Mouse (Mus musculus) heart, embryonic 16.5 days (tissue): ENCODE data around the gene A630089N07Rik. TPM values are rescaled to one million over a fixed set of nuclear protein-coding genes. Genes with fewer than 3 reads are reported as not detected.

Experiments
- ATAC-seq: fragments of 200-750 bp; cut with Nextera tagmentation; replicated peaks from 2 replicates; pipeline ENCODE4 v1.8.0; 2017; ENCODE audit warnings: moderate number of reproducible peaks; ENCODE audit not compliant: insufficient read depth, low FRiP score; ENCODE audit errors: extremely low read depth
- H3K27ac ChIP-seq: fragments of 300-500 bp; sonication (generic); 2 replicates; pipeline ENCODE4 v1.5.1; 2014; ENCODE audit warnings: mild to moderate bottlenecking, low read length, control low read depth, moderate library complexity
- H3K27me3 ChIP-seq: fragments of 300-500 bp; sonication (generic); 2 replicates; pipeline ENCODE4 v1.6.1; 2014; ENCODE audit warnings: low read length, mixed read lengths; ENCODE audit not compliant: control insufficient read depth, insufficient read depth
- H3K36me3 ChIP-seq: fragments of 300-500 bp; sonication (generic); 2 replicates; pipeline ENCODE4 v1.6.1; 2014; ENCODE audit not compliant: control insufficient read depth, insufficient read depth
- H3K4me1 ChIP-seq: fragments of 300-500 bp; sonication (generic); 2 replicates; pipeline ENCODE4 v1.6.1; 2014; ENCODE audit warnings: low read length, mixed read lengths; ENCODE audit not compliant: control insufficient read depth, insufficient read depth
- H3K4me2 ChIP-seq: fragments of 300-500 bp; sonication (generic); 2 replicates; pipeline ENCODE4 v1.6.1; 2014; ENCODE audit warnings: low read depth, mild to moderate bottlenecking, control low read depth, low read length
- H3K4me3 ChIP-seq: fragments of 300-500 bp; sonication (generic); 2 replicates; pipeline ENCODE4 v1.5.1; 2014; ENCODE audit warnings: mild to moderate bottlenecking, control low read depth, low read length
- H3K9ac ChIP-seq: fragments of 300-500 bp; sonication (generic); 2 replicates; pipeline ENCODE4 v1.6.1; 2014; ENCODE audit warnings: low read length, control low read depth
- H3K9me3 ChIP-seq: fragments of 300-500 bp; sonication (generic); replicated peaks from 2 replicates; pipeline ENCODE4 v1.6.1; 2016; ENCODE audit warnings: low read length; ENCODE audit not compliant: control insufficient read depth
- WGBS: fragments of 180-500 bp; shearing (Covaris S2); extraction: QIAGEN DNeasy Blood & Tissue Kit; methylation state at CpG from one replicate; pipeline ENCODE4 v1.1.7; 2014; 5-methylcytosine and 5-hydroxymethylcytosine counted together
- polyA plus RNA-seq: library from polyadenylated mRNA; unstranded; fragments of >200 nt; fragmentation: Nextera tagmentation; extraction: Ambion mirVana; gene quantifications from 2 replicates; pipeline ENCODE4 v1.2.1, GENCODE M21; 2015

Gene A630089N07Rik
- polyA plus RNA-seq, 1 experiment from 2014 or later, result 11.0 TPM

GRCm38 (mm10) chr16:97953300-97953699, 128.9 kb downstream of the A630089N07Rik start:
- H3K4me1 ChIP-seq, result peaks cover 20% of the 10 kb centered on the region
- H3K9me3 ChIP-seq, result no peaks in the 10 kb centered on the region
- peaks cover 36% of the 10 kb centered on the region for H3K36me3 ChIP-seq
- no peak overlapping the region for H3K9ac ChIP-seq
- ATAC-seq, result no peak
- no peak overlapping the region for H3K4me3 ChIP-seq
- H3K4me2 ChIP-seq, result no peak overlapping the region
- H3K27me3 ChIP-seq, result peaks cover 13% of the 10 kb centered on the region
- 74% methylated on average over 2 of the region's 2 CpGs for WGBS
- H3K27ac ChIP-seq, result no peak overlapping the region

DNA sequence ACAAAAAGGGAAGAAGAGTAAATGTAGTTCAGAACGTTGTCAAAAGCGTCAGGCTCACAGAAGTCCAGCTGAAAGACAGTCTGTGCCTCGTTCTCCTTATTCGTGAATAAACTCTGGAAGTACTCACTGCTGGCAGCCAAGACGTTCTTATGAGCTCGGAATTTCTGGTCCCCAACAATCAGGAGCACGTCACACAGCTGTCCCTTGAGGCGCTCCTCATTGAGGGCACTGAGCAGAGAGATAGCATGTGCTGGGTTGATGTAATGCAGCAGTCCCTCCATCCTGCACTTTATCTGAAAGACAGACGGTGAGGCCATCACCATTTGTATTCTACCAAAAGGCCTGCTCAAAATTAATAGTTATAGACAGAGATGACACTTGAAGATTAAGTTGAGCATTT, 129.4 kb downstream of the A630089N07Rik start:
- H3K27ac ChIP-seq, result no peak overlapping the region
- H3K27me3 ChIP-seq, result peaks cover 13% of the 10 kb centered on the region
- 59% methylated on average over 9 of the region's 9 CpGs for WGBS
- H3K4me1 ChIP-seq, result peaks cover 16% of the 10 kb centered on the region
- no peak for ATAC-seq
- H3K36me3 ChIP-seq, result peaks cover 36% of the 10 kb centered on the region
- no peak overlapping the region for H3K9ac ChIP-seq
- H3K4me3 ChIP-seq, result no peak overlapping the region
- no peaks in the 10 kb centered on the region for H3K9me3 ChIP-seq
- H3K4me2 ChIP-seq, result no peak overlapping the region

GRCm38 (mm10) chr16:97952371-97952770, 129.9 kb downstream of the A630089N07Rik start:
- H3K27me3 ChIP-seq, result peaks cover 13% of the 10 kb centered on the region
- H3K9me3 ChIP-seq, result no peaks in the 10 kb centered on the region
- H3K4me2 ChIP-seq, result no peak overlapping the region
- peaks cover 36% of the 10 kb centered on the region for H3K36me3 ChIP-seq
- no peak for ATAC-seq
- H3K4me3 ChIP-seq, result no peak overlapping the region
- peaks cover 16% of the 10 kb centered on the region for H3K4me1 ChIP-seq
- H3K27ac ChIP-seq, result no peak overlapping the region
- H3K9ac ChIP-seq, result no peak overlapping the region
- WGBS, result 89% methylated on average over 4 of the region's 4 CpGs

Other genes with a start within 250 kb of the A630089N07Rik start
- 6.3 and 7.0 TPM in 2 replicates for gene Prdm15, start 230.6 kb downstream of the A630089N07Rik start, polyA plus RNA-seq
- 11.7 and 16.9 TPM in 2 replicates for gene C2cd2, start 119.9 kb downstream of the A630089N07Rik start, polyA plus RNA-seq
- gene Zbtb21, start 119.8 kb downstream of the A630089N07Rik start, polyA plus RNA-seq, result 7.6 and 7.9 TPM in 2 replicates
- gene B230307C23Rik, start 85.1 kb downstream of the A630089N07Rik start, polyA plus RNA-seq, result 13.5 and 17.8 TPM in 2 replicates